Mouse (Mus musculus): ENCODE data around the gene C1s2. TPM values are rescaled to one million over a fixed set of nuclear protein-coding genes. Genes with fewer than 3 reads are reported as not detected.
"Not testable (repeated sequence)": the region's sequence is repeated elsewhere in the genome, so short reads cannot be mapped to it uniquely, and the experiment has no call there.

The C1s2 gene
- total RNA-seq (2012; rRNA removed): 0.27 and 0.63 TPM in 2 replicates

DNA sequence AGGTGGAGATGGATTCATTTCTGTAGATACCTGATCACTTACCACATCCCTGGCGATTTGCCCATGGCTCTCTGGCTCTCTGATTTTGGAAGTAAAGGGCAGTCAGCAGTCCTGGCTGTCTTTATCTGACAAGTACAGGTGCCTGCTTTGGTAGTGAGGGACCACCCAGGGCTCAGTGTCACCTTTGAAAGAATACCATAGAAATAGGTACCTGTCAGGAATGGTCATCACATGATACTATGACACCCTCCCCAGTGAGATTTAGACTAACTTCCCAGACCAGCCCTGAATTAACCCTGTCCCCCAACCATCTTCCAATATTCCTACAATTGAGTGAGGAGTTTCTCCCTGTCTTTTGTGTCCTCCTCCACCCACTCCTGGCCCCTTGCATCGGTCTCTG is at the start of gene C1s2:
Gene C1s2, minus strand, starts transcription at position 101 of the 400 bp plus-strand sequence.
- H3K4me3 ChIP-seq (ENCODE audit: insufficient read depth in 1 of 2, low read depth in 1 of 2, low read length in 2 of 2, poor library complexity in 1 of 2, severe bottlenecking in 1 of 2); H3K9ac ChIP-seq (ENCODE audit: insufficient read depth, low read depth, low read length, poor library complexity, severe bottlenecking); in situ Hi-C loops (cut with MboI; ENCODE audit: low sequenced_read_pairs in 2 of 2, unreplicated experiment in 2 of 2); H3K9me3 ChIP-seq (ENCODE audit: control insufficient read depth, insufficient read depth, low read depth, low read length); H3K4me1 ChIP-seq (ENCODE audit: control insufficient read depth in 2 of 2, insufficient read depth in 2 of 2, low read length in 2 of 2, poor library complexity in 1 of 2); H3K36me3 ChIP-seq (ENCODE audit: control insufficient read depth, insufficient read depth, low read length, poor library complexity, severe bottlenecking); H3K27ac ChIP-seq (ENCODE audit: insufficient read depth, low read depth, low read length, poor library complexity, severe bottlenecking); DNase-seq (ENCODE audit: low read depth, low spot score): not testable (repeated sequence)

DNA sequence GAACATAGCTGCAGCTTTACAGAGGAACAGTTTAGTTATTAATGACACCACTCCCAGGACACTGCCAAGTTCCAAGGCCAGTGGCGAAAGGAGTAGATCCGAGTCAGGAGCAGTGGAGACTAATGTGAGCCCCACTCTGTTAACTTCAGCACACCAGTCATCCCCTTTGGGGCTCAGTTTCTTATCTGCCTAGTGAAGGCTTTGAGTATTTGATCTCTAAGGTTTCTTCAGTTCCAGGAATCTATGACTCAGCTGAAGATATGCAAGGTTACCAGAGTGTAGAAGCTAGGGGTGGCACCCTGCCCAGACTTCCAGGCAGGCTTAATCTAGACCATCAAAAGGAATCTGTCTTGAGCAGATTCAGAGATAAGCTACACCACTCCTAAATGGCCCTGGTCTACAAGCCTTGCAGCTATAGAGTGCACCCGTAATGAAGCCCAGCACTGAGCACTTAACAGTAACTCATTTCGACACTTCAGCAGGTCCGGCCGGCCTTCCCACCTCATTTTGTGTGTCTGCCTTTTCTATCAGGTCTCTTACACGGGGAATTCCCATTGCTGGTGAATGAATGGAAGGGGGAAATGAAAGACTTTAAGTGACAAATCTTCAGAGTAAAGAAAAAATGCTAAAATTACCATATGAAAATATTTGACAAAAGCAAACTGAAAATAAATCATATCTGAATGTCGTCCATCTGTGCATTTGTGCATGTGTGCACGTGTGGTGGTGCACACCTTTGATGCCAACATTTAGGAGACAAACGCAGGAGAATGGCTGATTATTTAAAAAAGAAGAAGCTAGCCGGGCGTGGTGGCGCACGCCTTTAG is 47.9 kb upstream of the C1s2 start:
- DNase-seq (ENCODE audit: low read depth, low spot score): no peak
- TF ChIP-seq CHD2 (IDR thresholded peaks at IDR 0.05; ENCODE audit: low read depth, low read length) (no peak), HCFC1 (IDR thresholded peaks at IDR 0.05; ENCODE audit: borderline replicate concordance, insufficient read depth, low read length) (no peak), MAFK (IDR thresholded peaks at IDR 0.05; ENCODE audit: insufficient read depth, low read depth, low read length) (no peak), ZC3H11A (IDR thresholded peaks at IDR 0.05; ENCODE audit: borderline replicate concordance, low read depth, low read length) (no peak), ZNF384 (IDR thresholded peaks at IDR 0.05; ENCODE audit: low read depth, low read length) (no peak)
- H3K9ac ChIP-seq (ENCODE audit: insufficient read depth, low read depth, low read length, poor library complexity, severe bottlenecking): no peak overlapping the region
- H3K9me3 ChIP-seq (ENCODE audit: control insufficient read depth, insufficient read depth, low read depth, low read length): no peaks in the 10 kb centered on the region
- no peak overlapping the region for H3K4me3 ChIP-seq (ENCODE audit: insufficient read depth in 1 of 2, low read depth in 1 of 2, low read length in 2 of 2, poor library complexity in 1 of 2, severe bottlenecking in 1 of 2)
- in situ Hi-C loops (cut with MboI; ENCODE audit: low sequenced_read_pairs in 2 of 2, unreplicated experiment in 2 of 2): no loop called here
- no peak overlapping the region for H3K27ac ChIP-seq (ENCODE audit: insufficient read depth, low read depth, low read length, poor library complexity, severe bottlenecking)
- peaks cover 0 to 3% of the 10 kb centered on the region in 2 experiments; a peak in 2 of 4 replicates for H3K4me1 ChIP-seq (ENCODE audit: control insufficient read depth in 2 of 2, insufficient read depth in 2 of 2, low read length in 2 of 2, poor library complexity in 1 of 2)
- H3K36me3 ChIP-seq (ENCODE audit: control insufficient read depth, insufficient read depth, low read length, poor library complexity, severe bottlenecking): no peaks in the 10 kb centered on the region; the same call in 1 of the 2 replicates

DNA sequence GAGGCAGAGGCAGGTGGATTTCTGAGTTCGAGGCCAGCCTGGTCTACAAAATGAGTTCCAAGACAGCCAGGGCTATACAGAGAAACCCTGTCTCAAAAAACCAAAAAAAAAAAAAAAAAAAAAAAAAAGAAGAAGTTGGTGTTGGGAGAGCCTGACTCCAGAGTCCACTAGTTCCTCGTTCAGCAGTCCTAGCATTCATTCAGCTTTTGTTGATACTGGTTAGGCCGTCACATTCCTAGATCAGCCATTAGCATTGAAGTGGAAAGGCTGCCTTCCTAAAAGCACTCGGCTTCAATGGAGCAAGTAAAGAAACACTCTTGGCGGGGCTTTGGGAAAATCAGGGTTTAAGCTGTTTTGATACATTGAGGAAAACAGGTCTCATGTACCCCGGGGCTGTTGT is 46.4 kb upstream of the C1s2 start:
- H3K27ac ChIP-seq (ENCODE audit: insufficient read depth, low read depth, low read length, poor library complexity, severe bottlenecking); H3K4me1 ChIP-seq (ENCODE audit: control insufficient read depth in 2 of 2, insufficient read depth in 2 of 2, low read length in 2 of 2, poor library complexity in 1 of 2); DNase-seq (ENCODE audit: low read depth, low spot score); in situ Hi-C loops (cut with MboI; ENCODE audit: low sequenced_read_pairs in 2 of 2, unreplicated experiment in 2 of 2); H3K9me3 ChIP-seq (ENCODE audit: control insufficient read depth, insufficient read depth, low read depth, low read length); H3K9ac ChIP-seq (ENCODE audit: insufficient read depth, low read depth, low read length, poor library complexity, severe bottlenecking); H3K4me3 ChIP-seq (ENCODE audit: insufficient read depth in 1 of 2, low read depth in 1 of 2, low read length in 2 of 2, poor library complexity in 1 of 2, severe bottlenecking in 1 of 2); H3K36me3 ChIP-seq (ENCODE audit: control insufficient read depth, insufficient read depth, low read length, poor library complexity, severe bottlenecking): not testable (repeated sequence)

DNA sequence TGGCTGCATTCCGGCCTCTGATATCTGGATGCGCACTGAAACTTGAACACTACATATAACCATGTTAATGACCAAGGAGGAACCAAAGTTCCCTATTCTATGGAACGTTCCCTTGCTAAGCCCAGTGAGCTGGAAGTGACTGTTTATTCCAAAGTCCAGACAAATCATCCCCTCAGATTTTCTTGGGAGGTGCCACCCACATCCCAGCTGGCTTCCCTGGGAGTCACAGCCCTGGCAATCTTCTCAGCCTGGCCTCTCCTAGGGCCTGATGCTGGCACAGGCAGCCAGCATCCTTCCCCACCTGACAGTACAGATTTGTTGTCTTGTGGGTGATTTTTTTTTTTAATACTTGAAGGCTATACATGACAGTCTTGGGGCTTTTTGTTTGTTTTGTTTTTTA is 43.6 kb upstream of the C1s2 start:
- no peak for DNase-seq (ENCODE audit: low read depth, low spot score)
- TF ChIP-seq HCFC1 (IDR thresholded peaks at IDR 0.05; ENCODE audit: borderline replicate concordance, insufficient read depth, low read length) (no peak), MAFK (IDR thresholded peaks at IDR 0.05; ENCODE audit: insufficient read depth, low read depth, low read length) (no peak), ZNF384 (IDR thresholded peaks at IDR 0.05; ENCODE audit: low read depth, low read length) (no peak), ZC3H11A (IDR thresholded peaks at IDR 0.05; ENCODE audit: borderline replicate concordance, low read depth, low read length) (no peak), CHD2 (IDR thresholded peaks at IDR 0.05; ENCODE audit: low read depth, low read length) (no peak)
- in situ Hi-C loops (cut with MboI; ENCODE audit: low sequenced_read_pairs in 2 of 2, unreplicated experiment in 2 of 2): no loop called here
- no peak overlapping the region for H3K4me3 ChIP-seq (ENCODE audit: insufficient read depth in 1 of 2, low read depth in 1 of 2, low read length in 2 of 2, poor library complexity in 1 of 2, severe bottlenecking in 1 of 2)
- no peaks in the 10 kb centered on the region for H3K9me3 ChIP-seq (ENCODE audit: control insufficient read depth, insufficient read depth, low read depth, low read length)
- no peak overlapping the region for H3K27ac ChIP-seq (ENCODE audit: insufficient read depth, low read depth, low read length, poor library complexity, severe bottlenecking)
- no peak overlapping the region for H3K9ac ChIP-seq (ENCODE audit: insufficient read depth, low read depth, low read length, poor library complexity, severe bottlenecking)
- peaks cover 3 to 5% of the 10 kb centered on the region in 2 experiments for H3K4me1 ChIP-seq (ENCODE audit: control insufficient read depth in 2 of 2, insufficient read depth in 2 of 2, low read length in 2 of 2, poor library complexity in 1 of 2)
- peaks cover 5% of the 10 kb centered on the region; the same call in 1 of the 2 replicates for H3K36me3 ChIP-seq (ENCODE audit: control insufficient read depth, insufficient read depth, low read length, poor library complexity, severe bottlenecking)

DNA sequence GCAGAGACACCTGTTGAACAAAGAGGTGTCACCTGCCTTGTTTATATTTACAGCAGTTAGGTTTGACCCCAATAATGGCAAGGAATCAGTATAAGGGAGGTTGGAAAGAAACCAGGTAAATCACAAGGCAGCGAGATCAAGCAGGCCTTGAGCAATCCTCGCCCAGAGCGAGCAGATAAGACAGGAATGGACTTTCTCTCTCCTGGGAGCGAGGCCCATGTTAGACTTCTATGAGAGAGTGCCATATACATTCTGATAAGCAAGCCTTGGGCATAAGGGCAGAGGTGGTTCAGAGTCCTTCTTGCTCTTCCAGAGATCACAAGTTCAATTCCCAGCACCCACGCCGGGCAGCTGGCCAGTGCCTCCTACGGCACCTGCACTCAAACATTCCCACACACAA is 42.9 kb upstream of the C1s2 start:
- in situ Hi-C loops (cut with MboI; ENCODE audit: low sequenced_read_pairs in 2 of 2, unreplicated experiment in 2 of 2): no loop called here
- no peak overlapping the region for H3K9ac ChIP-seq (ENCODE audit: insufficient read depth, low read depth, low read length, poor library complexity, severe bottlenecking)
- no peak for TF ChIP-seq ZNF384 (IDR thresholded peaks at IDR 0.05; ENCODE audit: low read depth, low read length)
- TF ChIP-seq CHD2 (IDR thresholded peaks at IDR 0.05; ENCODE audit: low read depth, low read length): no peak
- TF ChIP-seq ZC3H11A (IDR thresholded peaks at IDR 0.05; ENCODE audit: borderline replicate concordance, low read depth, low read length): no peak
- no peak for TF ChIP-seq HCFC1 (IDR thresholded peaks at IDR 0.05; ENCODE audit: borderline replicate concordance, insufficient read depth, low read length)
- no peak for DNase-seq (ENCODE audit: low read depth, low spot score)
- H3K9me3 ChIP-seq (ENCODE audit: control insufficient read depth, insufficient read depth, low read depth, low read length): no peaks in the 10 kb centered on the region
- peaks cover 6% of the 10 kb centered on the region; the same call in 1 of the 2 replicates for H3K36me3 ChIP-seq (ENCODE audit: control insufficient read depth, insufficient read depth, low read length, poor library complexity, severe bottlenecking)
- no peak overlapping the region for H3K27ac ChIP-seq (ENCODE audit: insufficient read depth, low read depth, low read length, poor library complexity, severe bottlenecking)
- no peak overlapping the region for H3K4me3 ChIP-seq (ENCODE audit: insufficient read depth in 1 of 2, low read depth in 1 of 2, low read length in 2 of 2, poor library complexity in 1 of 2, severe bottlenecking in 1 of 2)
- H3K4me1 ChIP-seq (ENCODE audit: control insufficient read depth in 2 of 2, insufficient read depth in 2 of 2, low read length in 2 of 2, poor library complexity in 1 of 2): peaks cover 3 to 4% of the 10 kb centered on the region in 2 experiments

All from ES-E14 (cell line).